Mouse (Mus musculus) liver, embryonic 11.5 days (tissue): Measurements from ENCODE around the gene Lrrc3b. TPM values are rescaled to one million over a fixed set of nuclear protein-coding genes. Genes with fewer than 3 reads are reported as not detected.

ENCODE experiments used
- ATAC-seq: fragments of 200-750 bp; cut with Nextera tagmentation; replicated peaks from 2 replicates; pipeline ENCODE4 v1.8.0; 2017; ENCODE audit warnings: moderate number of reproducible peaks, mild to moderate bottlenecking, moderate TSS enrichment, moderate library complexity; ENCODE audit not compliant: low FRiP score
- DNase-seq: peaks from one replicate; pipeline ENCODE4 v3.0.0-alpha.2; 2017; ENCODE audit warnings: low spot score
- H3K27ac ChIP-seq: fragments of 300-500 bp; sonication (generic); 2 replicates; pipeline ENCODE4 v1.5.1; 2014; ENCODE audit warnings: mild to moderate bottlenecking, low read depth, low read length, control low read depth
- H3K27me3 ChIP-seq: fragments of 300-500 bp; sonication (generic); replicated peaks from 2 replicates; pipeline ENCODE4 v1.6.1; 2014; ENCODE audit warnings: low read length, mixed read lengths; ENCODE audit not compliant: control insufficient read depth, insufficient read depth
- H3K36me3 ChIP-seq: fragments of 300-500 bp; sonication (generic); 2 replicates; pipeline ENCODE4 v1.6.1; 2014; ENCODE audit warnings: mild to moderate bottlenecking, low read length, moderate library complexity, mixed read lengths; ENCODE audit not compliant: control insufficient read depth, insufficient read depth
- H3K4me1 ChIP-seq: fragments of 300-500 bp; sonication (generic); replicated peaks from 2 replicates; pipeline ENCODE4 v1.6.1; 2014; ENCODE audit warnings: low read length, mixed read lengths; ENCODE audit not compliant: control insufficient read depth, insufficient read depth
- H3K4me2 ChIP-seq: fragments of 300-500 bp; sonication (generic); 2 replicates; pipeline ENCODE4 v1.6.1; 2014; ENCODE audit warnings: mild to moderate bottlenecking, control low read depth, moderate library complexity
- H3K4me3 ChIP-seq: fragments of 300-500 bp; sonication (generic); 2 replicates; pipeline ENCODE4 v1.5.1; 2014; ENCODE audit warnings: low read depth, low read length, control low read depth
- H3K9ac ChIP-seq: fragments of 300-500 bp; sonication (generic); 2 replicates; pipeline ENCODE4 v1.6.1; 2014; ENCODE audit warnings: low read depth, low read length, control low read depth
- H3K9me3 ChIP-seq: fragments of 300-500 bp; sonication (generic); 2 replicates; pipeline ENCODE4 v1.6.1; 2016; ENCODE audit warnings: low read length, inconsistent platforms, mixed read lengths; ENCODE audit not compliant: control insufficient read depth
- WGBS: fragments of 180-500 bp; shearing (Covaris S2); extraction: QIAGEN DNeasy Blood & Tissue Kit; methylation state at CpG from one replicate; pipeline ENCODE4 v1.1.7; 2014; 5-methylcytosine and 5-hydroxymethylcytosine counted together
- polyA plus RNA-seq: library from polyadenylated mRNA; unstranded; fragments of >200 nt; fragmentation: Nextera tagmentation; extraction: Ambion mirVana; gene quantifications from 2 replicates; pipeline ENCODE4 v1.2.1, GENCODE M21; 2014

The Lrrc3b gene
- polyA plus RNA-seq, 1 experiment from 2014 or later, result 2.2 TPM

GRCm38 (mm10) chr14:15365045-15365444 is 73.7 kb downstream of the Lrrc3b start:
- no peak for DNase-seq
- no peaks in the 10 kb centered on the region for H3K9me3 ChIP-seq
- H3K4me2 ChIP-seq, result no peak overlapping the region
- no peaks in the 10 kb centered on the region for H3K27me3 ChIP-seq
- no peak overlapping the region for H3K27ac ChIP-seq
- H3K9ac ChIP-seq, result no peak overlapping the region
- H3K4me3 ChIP-seq, result no peak overlapping the region
- ATAC-seq, result no peak
- 93% methylated on average over 6 of the region's 6 CpGs for WGBS
- 0 out of 2 replicates have a peak, but pooled peaks cover 4% of the 10 kb centered on the region for H3K4me1 ChIP-seq
- H3K36me3 ChIP-seq, result no peaks in the 10 kb centered on the region

DNA sequence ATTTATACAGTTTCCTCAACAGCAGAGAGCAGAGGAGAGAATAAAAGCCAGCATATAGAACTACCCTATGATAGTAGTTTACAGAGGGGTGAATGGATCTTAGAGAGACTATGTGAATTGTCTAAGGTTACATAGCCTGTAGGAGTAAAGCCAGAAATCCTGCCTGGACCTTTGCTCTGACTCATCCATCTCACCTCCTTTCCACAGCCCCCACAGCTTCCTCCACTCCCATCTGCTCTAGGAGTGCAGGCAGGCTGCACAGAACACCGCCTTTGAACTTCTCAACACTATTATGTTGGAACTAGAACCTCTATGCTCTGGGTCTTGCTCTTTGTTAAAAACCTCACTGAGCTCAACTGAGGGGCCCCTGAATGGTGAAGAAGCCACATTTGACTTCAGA is 78.9 kb downstream of the Lrrc3b start:
- ATAC-seq (no peak), DNase-seq (no peak)
- WGBS, result 40% methylated on average over 1 of the region's 1 CpGs
- Histone ChIP-seq H3K4me2 (no peak overlapping the region), H3K4me1 (0 out of 2 replicates have a peak, but pooled peaks cover 4% of the 10 kb centered on the region), H3K9me3 (no peaks in the 10 kb centered on the region), H3K36me3 (no peaks in the 10 kb centered on the region), H3K4me3 (no peak overlapping the region), H3K27ac (no peak overlapping the region), H3K27me3 (no peaks in the 10 kb centered on the region), H3K9ac (no peak overlapping the region)

GRCm38 (mm10) chr14:15359134-15359533 is 79.7 kb downstream of the Lrrc3b start:
- Histone ChIP-seq H3K4me2 (no peak overlapping the region), H3K4me3 (no peak overlapping the region), H3K4me1 (0 out of 2 replicates have a peak, but pooled peaks cover 4% of the 10 kb centered on the region), H3K36me3 (no peaks in the 10 kb centered on the region), H3K9me3 (no peaks in the 10 kb centered on the region), H3K27me3 (no peaks in the 10 kb centered on the region), H3K9ac (no peak overlapping the region), H3K27ac (no peak overlapping the region)
- ATAC-seq (no peak), DNase-seq (no peak)
- 80% methylated on average over 3 of the region's 3 CpGs for WGBS

DNA sequence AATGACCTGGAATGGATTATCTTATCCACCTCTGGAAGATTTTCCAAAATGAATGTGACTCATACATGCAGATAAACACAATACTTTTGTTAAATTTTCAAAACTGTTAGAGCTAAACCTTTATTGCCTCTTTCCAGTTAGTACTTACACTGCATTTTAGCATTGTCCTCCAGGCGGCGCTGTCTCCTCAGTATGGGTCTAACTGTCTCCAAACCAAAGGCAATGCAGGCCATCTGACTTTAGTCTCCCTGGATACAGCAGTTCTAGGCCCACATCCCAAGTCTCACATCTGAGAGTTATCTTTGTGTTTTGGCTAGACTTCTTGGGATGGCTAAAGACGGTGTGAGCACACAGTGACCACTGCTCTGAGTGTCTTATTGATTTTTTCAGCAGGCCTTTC is 83.3 kb downstream of the Lrrc3b start:
- Histone ChIP-seq H3K4me2 (no peak overlapping the region), H3K27ac (no peak overlapping the region), H3K4me3 (no peak overlapping the region), H3K9ac (no peak overlapping the region), H3K4me1 (peaks cover 7% of the 10 kb centered on the region; the same call in 1 of the 2 replicates), H3K27me3 (no peaks in the 10 kb centered on the region), H3K9me3 (no peaks in the 10 kb centered on the region), H3K36me3 (no peaks in the 10 kb centered on the region)
- DNase-seq, result peak; percentile 49
- peak; percentile 43; the same call in 1 of the 2 replicates for ATAC-seq
- WGBS, result 23% methylated on average over 3 of the region's 3 CpGs

GRCm38 (mm10) chr14:15354299-15354698 is 84.5 kb downstream of the Lrrc3b start:
- peak; percentile 88 for ATAC-seq
- no peak overlapping the region for H3K27ac ChIP-seq
- no peaks in the 10 kb centered on the region for H3K27me3 ChIP-seq
- no peak overlapping the region for H3K4me3 ChIP-seq
- no peak overlapping the region for H3K4me2 ChIP-seq
- H3K9ac ChIP-seq, result no peak overlapping the region
- no peaks in the 10 kb centered on the region for H3K36me3 ChIP-seq
- H3K4me1 ChIP-seq, result peaks cover 5% of the 10 kb centered on the region; the same call in 1 of the 2 replicates
- H3K9me3 ChIP-seq, result no peaks in the 10 kb centered on the region
- no peak for DNase-seq
- WGBS, result 18% methylated on average over 5 of the region's 5 CpGs

DNA sequence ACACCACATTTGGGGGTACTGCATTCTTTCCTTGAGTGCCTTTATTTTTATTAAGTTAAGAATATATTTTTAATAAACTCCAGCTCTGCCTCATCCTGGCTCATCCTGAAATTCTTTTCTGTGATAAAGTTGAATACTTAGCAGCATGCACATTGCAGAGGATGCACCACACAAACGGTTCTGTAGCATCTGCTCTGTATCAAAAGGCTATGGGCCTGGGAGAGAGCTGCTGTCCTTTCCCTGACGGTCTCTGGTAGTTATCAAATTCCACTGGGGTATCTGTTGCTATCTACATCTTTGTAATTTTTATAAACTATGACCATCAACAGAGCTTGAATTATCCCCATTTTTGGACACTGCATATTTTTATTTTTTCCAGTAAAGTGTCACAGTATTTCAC is 105.7 kb downstream of the Lrrc3b start:
- H3K9ac ChIP-seq, result no peak overlapping the region
- no peaks in the 10 kb centered on the region for H3K27me3 ChIP-seq
- no peaks in the 10 kb centered on the region for H3K4me1 ChIP-seq
- DNase-seq (no peak), ATAC-seq (no peak)
- H3K4me3 ChIP-seq, result no peak overlapping the region
- no peaks in the 10 kb centered on the region for H3K9me3 ChIP-seq
- H3K4me2 ChIP-seq, result no peak overlapping the region
- no peaks in the 10 kb centered on the region for H3K36me3 ChIP-seq
- 60% methylated on average over 2 of the region's 2 CpGs for WGBS
- no peak overlapping the region for H3K27ac ChIP-seq

DNA sequence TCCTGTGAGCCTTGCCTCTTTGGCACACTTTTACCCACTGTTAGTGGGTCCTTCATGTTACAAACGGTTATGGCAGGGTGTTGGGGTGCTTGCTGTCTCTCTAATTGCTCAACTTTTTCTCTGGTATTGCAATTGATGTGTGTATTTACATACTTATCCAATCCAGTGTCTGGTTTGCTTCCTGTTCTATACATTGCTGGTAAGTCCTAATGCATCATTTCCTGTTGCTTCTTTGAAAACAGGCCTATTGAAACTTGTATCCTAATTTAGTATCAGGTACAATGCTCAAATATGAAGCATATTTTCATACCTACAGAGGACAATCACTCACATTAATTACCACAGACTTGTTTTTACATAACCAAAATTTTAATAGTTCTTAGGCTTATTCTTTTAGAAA is 107.4 kb downstream of the Lrrc3b start:
- WGBS, result 21% methylated on average over 1 of the region's 1 CpGs
- H3K4me2 ChIP-seq, result no peak overlapping the region
- DNase-seq, result no peak
- no peaks in the 10 kb centered on the region for H3K9me3 ChIP-seq
- H3K27me3 ChIP-seq, result no peaks in the 10 kb centered on the region
- no peaks in the 10 kb centered on the region for H3K36me3 ChIP-seq
- ATAC-seq, result no peak
- H3K4me3 ChIP-seq, result no peak overlapping the region
- no peaks in the 10 kb centered on the region for H3K4me1 ChIP-seq
- no peak overlapping the region for H3K9ac ChIP-seq
- H3K27ac ChIP-seq, result no peak overlapping the region

GRCm38 (mm10) chr14:15330155-15330554 is 108.6 kb downstream of the Lrrc3b start:
- Histone ChIP-seq H3K9me3 (no peaks in the 10 kb centered on the region), H3K27ac (no peak overlapping the region), H3K36me3 (no peaks in the 10 kb centered on the region), H3K4me3 (no peak overlapping the region), H3K27me3 (no peaks in the 10 kb centered on the region), H3K9ac (no peak overlapping the region), H3K4me2 (no peak overlapping the region), H3K4me1 (no peaks in the 10 kb centered on the region)
- ATAC-seq (peak; percentile 77; the same call in 1 of the 2 replicates), DNase-seq (no peak)
- 60% methylated on average over 1 of the region's 1 CpGs for WGBS

- H3K9me3 ChIP-seq, result no peaks in the 10 kb centered on the region
- no peak overlapping the region for H3K4me3 ChIP-seq
- no peaks in the 10 kb centered on the region for H3K36me3 ChIP-seq
- H3K4me2 ChIP-seq, result no peak overlapping the region
- no peaks in the 10 kb centered on the region for H3K27me3 ChIP-seq
- no peak overlapping the region for H3K9ac ChIP-seq
- ATAC-seq (0 out of 2 replicates have a peak, but pooled peaks have one; percentile 50), DNase-seq (no peak)
- 59% methylated on average over 1 of the region's 1 CpGs for WGBS
- no peaks in the 10 kb centered on the region for H3K4me1 ChIP-seq
- H3K27ac ChIP-seq, result no peak overlapping the region
Measured at GRCm38 (mm10) chr14:15325872-15326271, 112.9 kb downstream of the Lrrc3b start.
